Mouse (Mus musculus): ENCODE results near the gene Prcd.

Prcd gene

DNA sequence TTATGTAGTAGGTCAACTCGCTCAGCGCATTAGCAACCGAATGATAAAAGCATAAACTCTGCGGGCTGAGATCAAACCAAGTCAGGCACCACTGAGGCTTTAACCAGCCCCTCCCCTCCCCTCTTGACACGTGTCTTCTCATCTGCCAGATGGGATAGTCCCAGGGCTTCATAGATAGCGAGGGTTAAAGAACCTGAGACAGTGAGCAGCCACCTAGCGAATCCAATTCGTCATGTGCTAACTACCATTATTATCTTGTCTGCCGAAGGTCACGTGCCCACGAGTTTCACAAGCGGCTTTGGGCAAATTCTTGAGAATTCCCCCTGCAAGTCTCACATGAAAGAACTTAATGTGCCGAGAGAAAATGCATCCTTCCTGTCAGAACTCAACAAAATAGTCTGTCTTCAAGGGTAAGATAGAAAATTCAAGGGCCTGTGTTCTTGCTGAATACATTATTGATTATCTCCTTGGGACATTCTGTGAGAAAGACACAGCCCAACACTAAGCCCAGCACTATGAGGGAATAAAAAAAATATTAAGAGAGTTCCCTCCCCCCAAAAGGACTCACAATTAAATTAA is 16.5 kb downstream of the Prcd start:
- DNase-seq: no peak

DNA sequence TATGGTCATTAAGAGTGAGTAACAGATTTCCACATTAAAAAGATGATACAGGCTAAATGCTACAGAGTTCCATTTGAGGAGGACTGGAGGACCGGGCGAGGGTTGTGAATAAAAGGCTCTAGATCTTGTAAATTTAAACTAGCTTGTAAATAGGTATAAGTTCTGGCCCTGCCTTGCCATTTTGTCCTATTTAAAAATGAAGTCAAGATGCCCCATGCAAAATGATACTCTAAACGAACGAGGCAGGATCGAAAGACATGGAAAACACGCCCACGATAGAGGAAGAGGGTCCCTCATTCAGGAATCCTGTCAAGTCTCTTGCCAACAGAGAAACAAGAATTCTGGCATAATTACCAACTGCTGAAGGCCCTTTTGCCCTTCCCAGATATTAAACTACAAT is 17.1 kb downstream of the Prcd start:
- no peak for DNase-seq

DNA sequence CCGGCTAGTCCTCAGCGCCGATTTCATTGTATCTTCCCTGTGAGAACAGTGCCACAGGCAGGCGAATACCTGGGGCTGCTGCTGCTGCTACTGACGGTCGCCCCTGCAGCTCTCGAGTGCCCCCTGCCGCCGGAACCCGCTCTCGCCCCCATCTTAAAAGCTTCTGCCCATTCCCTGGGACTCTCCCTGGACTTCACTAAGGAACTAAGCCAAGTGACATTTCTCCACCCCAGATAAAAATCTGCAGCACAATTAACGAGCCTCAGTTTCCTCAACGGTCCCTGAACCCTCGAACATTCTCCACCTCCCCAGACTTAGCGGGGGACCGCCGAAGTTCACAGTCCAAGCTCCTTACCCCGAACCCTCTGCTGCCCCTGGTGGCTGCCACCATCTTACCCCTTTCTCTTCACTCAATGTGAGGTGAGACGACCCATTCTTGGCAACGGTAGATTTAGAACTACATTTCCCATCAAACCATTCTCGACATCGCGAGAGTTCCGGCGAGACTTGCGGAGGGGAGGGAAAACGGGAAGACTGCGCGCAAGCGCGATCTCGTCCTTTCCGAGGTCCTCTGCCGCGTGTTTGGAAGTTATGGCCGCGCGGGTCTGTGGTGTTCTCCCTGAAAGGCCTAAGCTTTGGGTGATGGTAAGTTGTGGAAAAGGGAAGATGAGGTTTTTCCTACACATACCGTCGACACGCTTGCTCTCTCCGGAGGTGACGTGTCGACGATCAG is 17.9 kb downstream of the Prcd start:
- DNase-seq: peak; percentile 98

DNA sequence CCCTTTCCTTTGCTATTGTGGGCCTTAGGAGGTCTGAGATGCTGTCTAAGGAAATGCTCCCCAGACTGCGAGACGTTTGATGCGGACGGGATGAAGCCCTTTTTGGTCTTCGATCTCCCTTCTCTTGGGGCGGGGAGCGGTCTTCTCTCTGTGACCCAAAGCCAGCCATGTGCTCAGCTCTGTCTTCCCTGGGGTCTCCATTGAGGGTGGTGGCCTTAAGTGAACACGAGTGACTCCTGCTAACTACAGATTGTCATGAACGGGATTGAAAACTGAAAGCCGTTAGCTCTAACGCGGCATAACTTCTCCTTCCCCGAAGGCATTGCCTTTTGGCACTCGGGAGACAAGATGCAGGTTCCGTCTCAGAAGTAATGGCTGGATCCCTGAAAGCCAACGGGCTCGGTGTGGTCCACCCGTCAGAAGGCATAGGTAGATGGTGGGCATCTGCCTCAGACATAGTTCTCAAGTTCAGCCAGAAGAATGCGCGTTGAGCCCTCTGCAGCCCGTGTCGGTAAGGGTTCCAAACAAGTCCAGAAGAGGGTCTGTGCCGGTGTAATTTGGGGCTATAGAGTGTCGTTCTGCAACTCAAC is 18.6 kb downstream of the Prcd start:
- DNase-seq: no peak

DNA sequence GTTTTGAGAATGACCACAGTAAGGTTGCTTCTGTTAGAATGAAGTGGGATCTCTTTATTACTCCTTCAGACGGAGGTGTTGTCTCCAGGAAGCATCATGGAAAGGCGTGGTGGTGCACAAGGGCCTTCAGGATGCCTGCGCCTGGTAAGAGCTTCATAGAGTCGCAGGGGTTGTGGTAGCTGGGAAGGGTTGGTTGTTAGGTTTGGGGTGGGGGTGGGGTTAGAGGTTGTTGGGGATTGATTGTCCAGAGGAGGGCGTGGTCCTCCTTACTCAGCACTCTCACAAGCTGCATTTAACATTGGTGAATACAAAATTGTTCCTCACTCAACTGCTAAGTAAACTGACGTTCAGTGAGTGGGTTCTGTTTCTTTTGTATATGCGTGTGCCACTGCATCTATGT is 19.3 kb downstream of the Prcd start:
- DNase-seq: no peak

DNA sequence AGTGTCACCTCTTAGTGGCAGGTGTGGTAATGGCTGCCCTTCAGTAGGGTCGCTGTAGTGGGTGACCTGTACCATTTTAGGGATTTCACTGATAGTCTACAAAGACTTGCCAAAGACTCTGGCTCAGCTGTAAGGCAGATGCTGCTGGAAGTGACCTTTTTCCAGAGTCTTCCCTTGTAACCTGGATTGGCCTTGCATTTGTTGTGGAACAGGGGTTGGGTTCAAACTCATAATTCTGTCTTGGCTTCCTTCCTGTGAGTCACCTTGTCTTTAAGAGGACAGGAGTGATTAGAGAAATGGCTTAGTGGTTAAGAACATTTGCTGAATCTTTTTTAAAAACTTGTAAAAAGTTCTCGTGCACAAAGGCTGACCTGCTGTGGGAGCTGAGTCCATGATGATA is 20.1 kb downstream of the Prcd start:
- no peak for DNase-seq

DNA sequence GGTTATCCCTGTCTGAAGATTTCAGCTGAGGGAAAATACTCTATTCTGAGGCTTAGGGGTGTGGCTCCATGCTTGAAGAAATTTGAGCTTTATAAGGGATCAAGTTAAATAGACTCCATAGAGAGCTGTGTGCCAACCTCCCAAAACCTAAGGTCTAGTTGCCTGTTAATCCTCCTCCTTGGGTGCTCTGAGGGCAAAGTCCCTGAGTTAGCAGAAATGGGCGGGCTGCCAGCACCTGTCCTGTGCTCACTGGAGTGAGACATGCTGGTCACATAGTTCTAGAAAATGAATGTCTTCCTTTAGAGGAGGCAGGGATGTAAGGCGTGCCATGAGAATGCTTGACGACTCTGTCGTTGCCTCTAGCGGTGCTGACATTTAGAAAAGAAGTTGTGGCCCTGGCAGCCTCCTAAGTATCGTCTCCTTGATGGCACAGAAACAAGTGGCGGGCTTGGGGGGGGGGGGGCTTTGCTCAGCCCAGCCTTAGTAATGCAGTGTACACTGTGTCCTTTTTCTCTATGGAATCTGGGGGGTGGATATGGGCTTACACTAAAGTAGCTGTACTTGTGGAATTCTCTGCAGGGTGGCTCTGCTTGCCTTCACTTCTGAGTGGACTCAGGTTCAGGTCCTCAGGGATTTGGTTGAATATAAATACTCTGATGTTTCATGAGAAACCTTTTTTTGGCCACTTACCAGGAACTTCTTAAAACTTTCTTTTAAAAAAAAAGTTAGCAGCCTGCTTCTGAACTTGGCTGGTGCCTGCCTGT is 21.5 kb downstream of the Prcd start:
- peak; percentile 93 for DNase-seq

DNA sequence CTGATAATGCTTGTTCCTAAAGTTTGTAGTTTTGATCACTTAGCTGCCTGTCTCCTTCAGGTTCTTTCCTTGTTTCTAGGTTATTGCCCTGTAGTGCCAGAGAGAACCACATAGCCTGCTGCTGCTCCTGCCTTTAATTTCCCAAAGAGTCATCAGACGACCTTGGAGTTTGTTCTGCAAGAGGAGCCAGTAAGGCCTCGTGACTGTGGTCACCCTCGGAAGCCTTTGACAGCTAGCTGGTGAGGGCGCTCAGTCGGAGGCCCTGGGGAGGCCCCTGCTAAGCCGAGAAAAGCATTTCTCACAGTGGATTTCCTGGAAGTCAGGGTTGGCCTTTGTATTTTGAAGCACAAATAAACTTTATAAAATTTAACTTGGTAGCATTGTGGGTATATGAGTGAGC is 22.1 kb downstream of the Prcd start:
- peak; percentile 80 for DNase-seq

DNA sequence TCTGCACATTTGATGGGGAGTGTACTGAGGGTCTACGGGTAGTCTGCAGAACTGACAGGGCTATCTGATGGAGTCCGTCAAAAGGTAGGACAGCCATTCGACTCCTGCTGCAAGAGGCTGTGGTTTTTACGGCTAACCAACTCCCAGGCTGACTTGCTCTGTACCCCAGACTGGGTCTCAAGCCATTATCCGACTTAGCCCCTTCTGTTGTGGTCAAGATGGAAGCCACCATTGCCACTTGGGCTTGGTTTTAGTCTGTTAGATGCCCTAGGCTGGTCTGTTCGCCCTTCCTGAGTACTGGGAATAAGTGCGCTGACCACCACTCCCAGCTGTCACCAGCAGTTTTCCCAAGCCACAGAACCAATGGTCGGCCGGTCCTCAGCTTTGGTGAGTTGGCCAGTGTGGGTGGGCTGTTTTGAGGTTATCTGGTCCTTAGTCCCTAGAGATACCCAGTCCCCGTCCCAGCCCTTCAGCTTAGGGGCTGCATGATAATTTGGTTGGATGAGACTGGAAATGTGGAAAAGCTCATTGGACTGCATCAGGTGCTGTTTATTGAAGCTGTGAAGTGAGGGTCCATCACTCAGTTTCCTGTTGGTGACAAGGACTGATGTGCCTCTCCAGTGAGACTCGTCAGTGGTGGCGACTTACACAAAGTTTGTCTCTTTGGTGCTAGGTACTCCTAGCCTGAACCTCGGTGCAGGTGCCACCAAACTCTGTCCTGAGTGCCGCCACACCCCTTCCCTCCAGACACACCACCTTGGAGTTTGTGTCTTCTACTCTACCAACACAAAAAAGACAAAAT is 23.0 kb downstream of the Prcd start:
- no peak for DNase-seq

DNA sequence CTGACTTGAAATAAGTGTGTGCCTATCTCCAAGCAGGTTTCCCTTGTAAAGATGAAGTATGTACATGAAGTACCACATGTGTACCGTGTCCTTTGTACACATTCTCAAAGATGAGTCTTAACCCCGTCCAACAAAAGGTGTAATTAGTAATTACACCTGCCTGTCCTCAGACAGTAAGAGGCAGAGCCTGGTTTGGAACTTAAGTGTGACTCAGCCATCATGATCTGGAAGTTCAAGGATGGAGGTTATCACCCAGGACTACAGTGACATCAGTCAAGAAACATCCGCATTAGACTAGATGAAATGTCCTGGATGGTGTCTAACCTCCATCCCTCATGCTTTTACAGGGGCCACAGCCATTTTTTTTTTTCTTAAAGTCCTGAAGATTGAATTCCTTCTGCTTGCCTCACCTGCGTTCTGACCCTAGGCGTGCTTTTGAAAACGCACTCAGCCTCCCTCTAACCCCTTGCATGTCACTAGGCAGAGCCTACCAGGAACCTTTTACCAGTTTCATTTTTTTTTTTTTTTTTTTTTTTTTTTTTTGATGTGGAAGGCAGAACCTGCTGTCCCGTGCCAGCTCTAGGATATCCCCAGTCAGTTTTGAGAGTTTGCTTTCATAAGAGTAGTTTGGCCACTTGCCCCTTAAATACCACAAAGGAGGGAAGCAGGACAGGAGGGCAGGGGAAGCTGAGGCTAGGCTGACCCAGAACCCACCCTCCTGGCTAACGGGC is 24.5 kb downstream of the Prcd start:
- DNase-seq: no peak

DNA sequence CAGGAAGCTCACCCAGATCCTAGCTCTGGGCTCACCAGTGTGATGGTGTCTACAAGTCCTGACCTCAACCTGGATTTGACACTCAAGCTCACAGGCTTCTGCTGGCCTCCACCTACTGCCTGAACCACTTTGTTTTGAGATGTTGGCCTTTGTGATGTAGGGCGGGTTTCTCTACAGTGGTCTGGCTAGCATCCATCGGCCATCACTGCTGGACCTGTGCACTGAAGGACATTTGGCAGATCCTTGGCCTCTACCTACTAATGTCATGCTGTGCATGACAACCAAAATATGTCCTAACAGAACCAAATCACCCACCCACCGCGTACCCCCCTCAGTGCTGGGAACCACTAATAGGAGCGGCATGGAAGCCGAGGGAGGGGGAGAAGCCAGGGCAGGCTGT is 25.8 kb downstream of the Prcd start:
- DNase-seq: no peak

DNA sequence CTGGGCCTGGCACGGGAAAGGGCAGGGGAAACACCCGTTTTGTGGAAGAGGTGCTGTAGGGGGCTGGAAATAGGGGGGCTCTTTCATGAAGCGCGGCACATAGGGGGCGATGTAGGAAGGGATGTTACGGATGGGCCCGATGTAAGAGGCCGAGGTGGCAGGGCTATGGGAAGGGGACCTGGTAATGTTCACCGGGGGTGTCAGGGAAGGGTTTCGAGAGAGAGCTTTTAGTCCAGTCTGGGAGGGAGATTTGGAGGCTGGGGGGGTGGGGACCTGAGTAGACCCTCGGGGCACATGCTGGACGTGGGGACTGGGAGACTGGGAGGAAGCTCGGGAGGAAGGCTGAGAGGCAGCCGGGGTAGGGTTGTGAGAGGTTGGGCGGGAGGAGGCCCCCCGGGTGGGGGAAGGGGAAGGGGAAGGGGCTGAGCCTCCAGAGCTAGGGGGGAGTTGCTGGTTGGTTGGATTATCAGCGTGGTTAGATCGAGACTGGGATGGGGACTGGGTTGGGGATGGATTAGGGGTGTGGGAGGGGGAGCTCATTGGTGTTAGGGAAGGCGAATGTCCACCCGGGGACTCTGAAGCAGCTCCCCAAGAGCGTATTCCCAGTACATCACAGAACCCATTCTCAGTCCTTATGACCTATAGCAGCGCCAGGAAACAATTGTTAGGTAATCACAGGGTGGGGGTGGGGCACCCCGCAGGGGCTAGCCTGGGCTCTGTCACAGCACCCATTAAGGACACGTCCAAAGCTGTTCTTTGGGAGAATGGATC is 27.2 kb downstream of the Prcd start:
- DNase-seq: no peak

DNA sequence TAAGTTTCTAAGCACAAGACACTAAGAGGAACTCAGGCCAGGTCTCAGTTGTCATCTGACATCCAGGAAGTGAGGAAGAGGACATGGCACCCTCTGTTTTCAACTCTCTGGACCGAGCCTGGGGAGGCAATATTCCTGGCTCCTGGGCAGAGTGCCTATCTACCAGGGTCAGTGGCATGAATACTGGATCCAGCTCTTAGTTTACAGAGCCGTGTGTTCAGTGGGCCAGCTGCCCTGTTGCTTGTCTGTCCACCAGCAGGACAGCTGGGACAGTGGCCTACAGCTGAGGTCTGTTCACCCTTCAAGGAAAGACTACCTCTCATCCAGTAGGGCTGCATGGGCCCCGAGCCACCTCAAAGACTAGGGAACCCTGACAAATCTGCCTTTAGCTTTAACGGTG is 27.8 kb downstream of the Prcd start:
- DNase-seq: no peak

DNA sequence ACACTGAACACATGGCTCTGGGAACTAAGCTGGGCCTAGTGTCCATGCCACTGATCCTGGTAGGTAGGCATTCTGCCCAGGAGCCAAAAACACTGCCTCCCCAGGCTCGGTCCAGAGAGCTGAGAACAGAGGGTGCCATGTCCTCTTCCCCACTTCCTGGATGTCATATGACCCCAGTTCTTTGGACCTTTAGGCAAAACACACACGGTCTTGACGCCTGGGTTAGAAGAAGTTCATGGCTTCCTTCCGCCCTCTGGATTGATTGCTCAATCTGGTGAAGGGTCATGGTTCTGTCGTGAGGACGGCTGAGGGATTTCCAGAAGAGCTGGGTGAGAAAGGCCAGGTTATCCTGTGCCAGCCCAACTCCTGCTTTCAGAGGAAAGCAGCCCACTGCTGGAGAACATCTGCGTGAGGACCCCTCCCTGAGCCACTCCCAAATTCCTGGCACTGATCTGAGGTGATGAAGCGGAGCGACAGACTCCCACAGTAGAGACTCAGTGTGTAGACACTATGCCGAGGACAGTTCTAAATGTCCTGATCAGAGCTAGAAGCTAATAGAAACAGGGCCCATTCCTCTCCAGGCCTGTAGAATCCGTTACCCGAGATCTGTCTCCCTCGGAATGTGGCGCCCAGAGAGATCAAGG is 29.3 kb downstream of the Prcd start:
- peak; percentile 73 for DNase-seq

DNA sequence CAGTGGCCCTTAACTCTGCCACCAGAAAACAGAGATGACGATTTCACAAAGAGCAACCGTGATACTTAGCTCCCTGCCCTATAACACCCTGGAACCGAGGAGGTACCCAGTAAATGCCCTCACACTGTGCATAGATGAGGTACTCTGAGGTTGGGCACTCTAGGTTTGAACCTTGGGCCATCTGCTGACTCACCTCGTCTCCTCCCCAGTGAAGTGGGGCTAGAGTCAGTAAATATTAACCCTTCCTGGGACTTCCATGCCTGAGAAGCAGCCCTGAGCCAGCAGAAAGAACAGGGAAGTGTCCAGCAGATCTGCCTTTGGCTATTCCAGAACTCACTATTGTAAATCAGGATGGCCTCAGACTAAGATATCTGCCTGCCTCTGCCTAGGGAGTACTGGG is 30.4 kb downstream of the Prcd start:
- peak; percentile 61 for DNase-seq

DNA sequence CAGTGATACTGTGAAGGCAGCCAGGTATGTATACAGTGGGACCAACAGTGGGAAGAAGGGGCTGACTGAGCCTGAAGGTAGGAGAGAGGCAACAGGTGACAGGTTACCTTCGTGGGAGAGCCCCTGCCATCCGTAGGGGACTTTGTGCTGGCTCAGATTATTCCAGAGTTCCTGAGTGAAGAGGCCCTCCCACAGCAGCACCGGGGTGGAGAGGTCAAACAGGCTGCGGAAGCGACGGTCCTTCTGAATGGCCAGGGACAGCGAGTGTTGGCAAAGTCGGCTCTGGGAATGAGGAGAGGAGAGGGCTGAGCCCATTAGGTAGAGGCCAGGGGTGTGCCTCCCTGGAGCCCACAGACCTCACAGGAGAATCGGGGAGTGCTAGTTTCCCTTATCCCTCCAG is 32.4 kb downstream of the Prcd start:
- peak; percentile 46 for DNase-seq

DNA sequence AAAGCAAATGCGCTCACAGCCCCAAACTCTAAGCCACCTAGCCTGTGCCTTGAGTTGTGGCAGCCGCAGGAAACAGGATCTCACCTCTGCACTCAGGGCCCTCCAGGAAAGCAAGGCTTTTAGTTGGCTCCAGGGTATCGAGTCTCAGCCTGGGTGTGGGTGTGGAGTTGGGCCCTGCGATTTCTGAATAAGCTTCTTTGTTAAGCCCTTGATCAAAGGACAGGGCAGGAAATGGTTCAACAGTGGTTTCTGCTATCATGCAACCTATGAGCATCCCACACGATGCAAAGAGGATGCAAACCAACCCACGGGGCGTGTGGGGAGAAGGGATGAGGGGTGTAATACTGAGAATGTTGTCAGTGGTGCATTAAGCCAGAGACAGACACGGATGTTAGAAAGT is 34.6 kb downstream of the Prcd start:
- no peak for DNase-seq

DNA sequence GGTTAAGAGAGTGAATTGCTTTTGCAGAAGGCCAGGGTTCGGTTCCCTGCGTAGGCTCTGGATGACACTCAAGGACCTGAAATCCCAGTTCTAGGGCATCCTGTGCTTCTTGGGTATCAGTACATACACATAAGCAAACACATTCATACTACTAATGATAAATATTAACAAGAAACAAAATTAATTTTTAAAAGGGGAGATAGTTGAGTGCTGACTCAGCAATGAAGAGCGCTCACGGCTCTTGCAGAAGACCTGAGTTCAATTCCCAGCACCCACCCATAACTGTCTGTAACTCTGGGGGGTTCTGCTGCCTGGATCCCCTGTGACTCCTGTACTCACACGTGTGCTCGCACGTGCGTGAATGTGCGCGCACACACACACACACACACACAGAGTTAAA is 36.3 kb downstream of the Prcd start:
- DNase-seq: no peak

DNA sequence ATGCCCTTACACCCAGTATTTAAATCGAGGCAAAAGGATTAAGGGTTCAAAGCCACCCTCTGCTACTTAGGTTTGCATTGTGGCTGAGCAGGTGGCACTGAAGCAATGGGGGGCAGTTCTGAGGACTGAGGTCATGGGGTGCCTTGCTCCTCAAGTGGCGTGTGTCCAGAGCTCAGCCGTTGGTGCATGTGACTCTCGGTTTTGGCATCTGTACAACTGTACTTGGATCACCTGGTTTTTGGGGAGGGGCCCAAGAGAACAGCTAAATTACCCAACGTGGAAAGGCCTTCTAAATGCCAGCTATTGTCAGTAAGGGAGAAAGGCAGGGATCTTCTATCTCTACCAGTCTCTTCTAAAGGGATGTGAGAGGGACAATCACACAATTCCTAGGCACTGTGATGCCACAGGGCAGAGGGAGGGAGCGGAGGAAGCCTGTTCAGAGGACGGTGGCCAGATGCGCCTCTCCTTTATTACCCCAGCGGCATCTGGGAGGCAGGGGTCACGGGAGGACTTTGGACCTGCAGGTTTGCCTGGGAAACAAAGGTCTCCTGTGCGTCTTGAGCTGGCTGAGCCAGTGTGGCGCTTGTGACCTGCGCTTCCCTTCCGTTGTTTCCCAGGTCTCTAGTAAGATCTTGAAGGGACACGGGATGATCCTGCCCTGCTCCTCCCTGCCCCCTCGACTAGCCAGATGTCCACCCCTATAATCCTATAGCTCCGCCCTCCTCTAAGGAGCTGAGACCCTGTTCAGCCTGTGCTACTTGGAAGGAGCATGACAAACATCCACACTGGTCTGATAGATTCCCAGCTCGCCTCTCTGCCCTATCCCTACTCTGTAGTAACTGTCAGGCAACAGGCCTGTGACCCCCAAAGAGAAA is 37.6 kb downstream of the Prcd start:
- peak; percentile 65 for DNase-seq

DNA sequence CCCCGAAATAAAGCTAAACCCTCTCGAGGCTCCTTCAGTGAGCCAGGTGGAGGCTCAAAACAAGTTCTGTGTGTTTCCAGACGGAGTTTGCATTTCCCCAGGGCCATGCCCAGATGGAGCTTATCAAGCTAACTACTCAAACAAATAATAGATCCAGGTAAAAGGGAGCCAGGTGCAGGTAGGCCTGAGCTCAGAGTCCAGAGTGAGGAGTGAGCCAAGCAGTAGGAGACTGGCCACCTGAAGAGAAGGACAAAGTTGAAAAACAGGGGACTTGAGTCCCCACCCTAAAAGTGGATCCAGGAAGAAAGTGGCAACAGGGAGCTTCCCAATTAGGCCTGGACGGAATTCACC is 40.5 kb downstream of the Prcd start:
- no peak for DNase-seq

All from kidney, postnatal 14 days (tissue).